Mouse (Mus musculus) kidney, adult 2 months (tissue): ENCODE measurements around the gene Cd33.

Experiments
- CTCF ChIP-seq: fragments of 200-500 bp; conservative IDR thresholded peaks from 2 replicates; pipeline ENCODE4 v1.5.1; 2011; ENCODE audit warnings: low read depth, mild to moderate bottlenecking, control low read depth, low read length, moderate library complexity, mixed read lengths; ENCODE audit not compliant: insufficient read depth, insufficient read length
- POLR2A ChIP-seq: fragments of 200-500 bp; IDR thresholded peaks from one replicate; pipeline ENCODE4 v1.6.1; 2011; ENCODE audit warnings: low read depth, low read length, control low read depth

GRCm38 (mm10) chr7:43563300-43563699, 19.1 kb upstream of the Cd33 start:
- no peak for TF ChIP-seq POLR2A
- no peak for TF ChIP-seq CTCF
